Mouse (Mus musculus) E14TG2a.4 (cell line): ENCODE results near the gene Capn11.

ENCODE experiments used
- CTCF ChIP-seq: conservative IDR thresholded peaks from 2 replicates; pipeline ENCODE4 v1.5.1; 2014; ENCODE audit warnings: low read length
- NANOG ChIP-seq: IDR thresholded peaks from 2 replicates; pipeline ENCODE4 v1.6.1; 2014; ENCODE audit warnings: borderline replicate concordance, low read length, mixed read lengths
- POU5F1 ChIP-seq: IDR thresholded peaks from 2 replicates; pipeline ENCODE4 v1.6.1; 2014; ENCODE audit warnings: low read length, borderline replicate concordance

GRCm38 (mm10) chr17:45634033-45634432, 25.1 kb downstream of the Capn11 start:
- TF ChIP-seq CTCF (no peak), POU5F1 (no peak), NANOG (no peak)
